Mouse (Mus musculus) embryo, embryonic 10 days (tissue): ENCODE data around the gene Ifngr1.

Experiments
- DNase-seq: peaks from one replicate; pipeline ENCODE4 v3.0.0-alpha.2; 2015; ENCODE audit warnings: low spot score

Ifngr1 gene

GRCm38 (mm10) chr10:19591641-19592441 is at the start of gene Ifngr1:
Gene Ifngr1 (plus strand): TSS chr10:19591949.
- DNase-seq: peak; percentile 98

- DNase-seq: no peak
These were observed 44.9 kb upstream of the Ifngr1 start for GRCm38 (mm10) chr10:19546825-19547224.

- no peak for DNase-seq
These were observed 43.7 kb upstream of the Ifngr1 start for GRCm38 (mm10) chr10:19548016-19548415.

GRCm38 (mm10) chr10:19548491-19548890 is 43.3 kb upstream of the Ifngr1 start:
- DNase-seq: no peak

GRCm38 (mm10) chr10:19551585-19551984 is 40.2 kb upstream of the Ifngr1 start:
- DNase-seq: no peak

- no peak for DNase-seq
These were observed 37.9 kb upstream of the Ifngr1 start for GRCm38 (mm10) chr10:19553857-19554256.

GRCm38 (mm10) chr10:19557696-19558095 is 34.1 kb upstream of the Ifngr1 start:
- DNase-seq: no peak

GRCm38 (mm10) chr10:19559565-19560165 is 32.1 kb upstream of the Ifngr1 start:
- DNase-seq: no peak

- DNase-seq: no peak
These were observed 29.2 kb upstream of the Ifngr1 start for GRCm38 (mm10) chr10:19562598-19562997.

- no peak for DNase-seq
These were observed 28.3 kb upstream of the Ifngr1 start for GRCm38 (mm10) chr10:19563443-19563861.

GRCm38 (mm10) chr10:19567481-19567880 is 24.3 kb upstream of the Ifngr1 start:
- DNase-seq: no peak

- DNase-seq: no peak
These were observed 21.5 kb upstream of the Ifngr1 start for GRCm38 (mm10) chr10:19570288-19570687.

GRCm38 (mm10) chr10:19570716-19571115 is 21.0 kb upstream of the Ifngr1 start:
- DNase-seq: no peak

GRCm38 (mm10) chr10:19577571-19577970 is 14.2 kb upstream of the Ifngr1 start:
- DNase-seq: no peak

- no peak for DNase-seq
These were observed 13.7 kb upstream of the Ifngr1 start for GRCm38 (mm10) chr10:19578001-19578400.

GRCm38 (mm10) chr10:19578409-19578986 is 13.3 kb upstream of the Ifngr1 start:
- DNase-seq: no peak

GRCm38 (mm10) chr10:19580660-19581059 is 11.1 kb upstream of the Ifngr1 start:
- DNase-seq: no peak

GRCm38 (mm10) chr10:19581844-19582582 is 9.7 kb upstream of the Ifngr1 start:
- no peak for DNase-seq

GRCm38 (mm10) chr10:19582806-19583430 is 8.8 kb upstream of the Ifngr1 start:
- no peak for DNase-seq

GRCm38 (mm10) chr10:19584064-19584463 is 7.7 kb upstream of the Ifngr1 start:
- no peak for DNase-seq

GRCm38 (mm10) chr10:19584846-19585245 is 6.9 kb upstream of the Ifngr1 start:
- DNase-seq: no peak

- no peak for DNase-seq
These were observed 5.9 kb upstream of the Ifngr1 start for GRCm38 (mm10) chr10:19585860-19586259.
